Mouse (Mus musculus) effector memory CD4-positive, alpha-beta T cell, adult 7 months (primary cell): ENCODE results near the gene Lancl2. TPM values are rescaled to one million over a fixed set of nuclear protein-coding genes. Genes with fewer than 3 reads are reported as not detected.

ENCODE experiments used
- polyA plus RNA-seq: library from polyadenylated mRNA; unstranded; fragments of 100-300 nt; shearing (Covaris generic); gene quantifications from one replicate; pipeline ENCODE4 v1.2.1, GENCODE M21; 2017

Gene Lancl2
- polyA plus RNA-seq = 6.9 TPM

DNA sequence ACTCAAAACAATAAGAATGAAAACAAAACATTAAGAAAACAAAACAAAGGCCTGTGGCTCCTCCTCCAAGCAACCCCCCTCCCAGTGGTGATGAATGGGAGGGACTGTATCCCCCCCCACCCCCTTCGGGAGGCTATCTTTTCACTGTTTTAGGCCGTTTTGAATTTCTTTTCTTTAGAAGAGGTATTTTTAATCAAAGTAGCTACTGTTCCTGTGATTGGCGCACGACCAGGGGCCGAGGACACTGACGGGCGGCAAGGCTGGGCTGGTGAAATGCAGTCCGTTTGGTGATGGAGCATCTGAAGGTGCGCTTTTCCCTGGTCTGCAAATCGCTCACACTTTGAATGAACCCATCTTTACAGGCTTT, at the start of gene Lancl2:
Lancl2 (plus strand) TSS at position 165 of the 367 bp plus-strand sequence.

DNA sequence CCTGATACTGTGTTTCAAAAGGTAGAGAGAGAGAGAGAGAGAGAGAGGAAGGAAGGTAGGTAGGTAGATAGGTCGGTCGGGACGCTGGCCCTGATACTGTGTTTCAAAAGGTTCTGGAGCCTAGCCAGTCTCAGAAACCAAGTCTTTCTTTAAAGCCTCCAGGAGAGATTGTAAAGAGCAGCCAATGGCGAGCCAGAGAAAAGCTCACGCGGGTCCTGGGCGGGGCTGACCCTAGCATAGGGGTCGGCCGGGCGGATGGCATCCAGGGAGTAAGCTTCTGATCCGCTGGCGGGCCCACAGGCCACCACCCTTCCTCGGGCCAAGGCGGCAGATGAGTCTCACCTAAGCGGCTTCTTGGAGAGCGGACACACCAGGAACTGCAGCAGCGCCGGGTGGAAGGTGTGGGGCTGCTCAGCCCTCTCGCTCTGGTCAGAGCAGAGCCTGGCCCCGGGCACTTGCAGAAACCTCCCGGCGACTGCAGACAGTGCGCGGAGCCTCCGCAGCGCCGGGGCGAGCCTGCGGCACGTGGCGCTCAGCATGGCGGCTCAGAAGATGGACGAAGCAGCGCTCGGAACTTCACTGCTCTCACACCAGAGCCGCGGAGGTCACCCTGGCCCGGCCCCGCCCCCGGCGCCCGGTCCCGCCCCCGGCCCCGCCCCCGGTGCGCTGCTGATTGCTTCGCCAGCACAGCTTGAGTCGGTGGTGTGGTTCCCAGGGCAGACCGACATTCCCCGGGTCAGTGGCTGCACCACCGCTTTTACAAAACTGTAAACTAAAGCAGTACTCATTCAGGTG, 10.7 kb upstream of the Lancl2 start, which contains the start of gene Pyurf:
Pyurf (minus strand) TSS at position 612 of the 795 bp plus-strand sequence.

Other genes starting within 250 kb of the Lancl2 start
- 12.8 TPM for gene Ppm1k, start 167.1 kb upstream of the Lancl2 start, polyA plus RNA-seq
- gene Herc6, start 121.5 kb upstream of the Lancl2 start, polyA plus RNA-seq = 24.0 TPM
- gene Pyurf, start 10.5 kb upstream of the Lancl2 start, polyA plus RNA-seq = 7.3 TPM
- 57.3 TPM for gene Vopp1, start 122.6 kb downstream of the Lancl2 start, polyA plus RNA-seq
- gene Vmn1r21, start 147.8 kb downstream of the Lancl2 start, polyA plus RNA-seq = not detected
- gene Vmn1r22, start 205.5 kb downstream of the Lancl2 start, polyA plus RNA-seq = not detected
- gene Vmn1r23, start 224.3 kb downstream of the Lancl2 start, polyA plus RNA-seq = not detected